Mouse (Mus musculus) small intestine, adult 2 months (tissue): ENCODE data around the gene Pik3r2. TPM values are rescaled to one million over a fixed set of nuclear protein-coding genes. Genes with fewer than 3 reads are reported as not detected.

ENCODE experiments used
- H3K27ac ChIP-seq: fragments of 200-500 bp; 2 replicates; pipeline ENCODE4 v1.5.1; 2012; ENCODE audit warnings: low read depth, low read length, control low read depth, inconsistent platforms; ENCODE audit not compliant: insufficient read depth
- H3K27me3 ChIP-seq: fragments of 200-500 bp; 2 replicates; pipeline ENCODE4 v1.6.1; 2012; ENCODE audit warnings: mild to moderate bottlenecking, moderate library complexity, low read length, inconsistent platforms; ENCODE audit not compliant: control insufficient read depth, insufficient read depth
- H3K36me3 ChIP-seq: fragments of 200-500 bp; 2 replicates; pipeline ENCODE4 v1.6.1; 2012; ENCODE audit warnings: mild to moderate bottlenecking, low read length, control low read depth, inconsistent platforms; ENCODE audit not compliant: control insufficient read depth, insufficient read depth
- H3K4me1 ChIP-seq: fragments of 200-500 bp; 2 replicates; pipeline ENCODE4 v1.6.1; 2012; ENCODE audit warnings: low read length, inconsistent platforms, mixed read lengths; ENCODE audit not compliant: control insufficient read depth, insufficient read depth, insufficient read length
- H3K4me3 ChIP-seq: fragments of 200-500 bp; 2 replicates; pipeline ENCODE4 v1.5.1; 2012; ENCODE audit warnings: low read depth, mild to moderate bottlenecking, control low read depth, inconsistent platforms, low read length, moderate library complexity
- CTCF ChIP-seq: fragments of 200-500 bp; IDR thresholded peaks from 2 replicates; pipeline ENCODE4 v1.5.1; 2012; ENCODE audit warnings: low read depth, mild to moderate bottlenecking, control low read depth, inconsistent platforms, low read length, moderate library complexity, mixed read lengths; ENCODE audit not compliant: insufficient replicate concordance, insufficient read length; ENCODE audit errors: extremely low read depth
- POLR2A ChIP-seq: fragments of 200-500 bp; IDR thresholded peaks from 2 replicates; pipeline ENCODE4 v1.6.1; 2012; ENCODE audit warnings: low read depth, mild to moderate bottlenecking, control low read depth, inconsistent platforms, low read length, moderate library complexity
- WGBS: fragments of 180-500 bp; shearing (Covaris S2); methylation state at CpG from one replicate; pipeline ENCODE4 v1.1.7; 2018; 5-methylcytosine and 5-hydroxymethylcytosine counted together
- polyA plus RNA-seq: library from polyadenylated mRNA; depleted of rRNA; stranded (reverse); fragments of >200 nt; gene quantifications from 2 replicates; pipeline ENCODE4 v1.2.3, GENCODE M21; 2012

Gene Pik3r2
- polyA plus RNA-seq, 1 experiment: 414 TPM

GRCm38 (mm10) chr8:70816679-70817078 lies 40.2 kb upstream of the Pik3r2 start:
- TF ChIP-seq POLR2A (no peak), CTCF (no peak)
- no peak overlapping the region for H3K27ac ChIP-seq
- H3K4me3 ChIP-seq: peak overlapping the region; percentile 17

DNA sequence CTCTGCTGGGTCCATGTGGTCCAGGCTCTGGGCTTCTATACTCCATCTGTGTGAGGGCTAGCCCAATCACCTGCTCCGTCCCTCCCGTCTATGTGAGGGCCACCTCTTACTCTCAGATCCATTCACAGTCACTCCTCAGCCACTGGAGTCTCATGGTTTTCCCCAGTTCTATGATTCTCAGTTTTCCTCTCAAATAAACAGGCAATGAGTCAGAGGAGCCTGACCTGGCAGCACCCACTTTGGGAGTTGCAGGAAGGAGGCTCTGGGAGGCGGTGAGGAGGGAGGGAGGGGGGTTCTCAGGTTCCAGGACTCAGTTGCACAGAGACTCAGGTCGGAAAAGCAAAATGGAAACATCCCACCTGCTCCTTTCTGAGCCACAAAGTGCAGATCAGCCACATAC lies 36.4 kb upstream of the Pik3r2 start:
- Histone ChIP-seq H3K36me3 (no peaks in the 10 kb centered on the region), H3K27me3 (no peaks in the 10 kb centered on the region), H3K4me1 (peaks cover 9% of the 10 kb centered on the region), H3K4me3 (no peak overlapping the region), H3K27ac (no peak overlapping the region)
- TF ChIP-seq CTCF: no peak
- 63% methylated on average over 4 of the region's 4 CpGs for WGBS

More at GRCm38 (mm10) chr8:70816679-70817078, 40.2 kb upstream of the Pik3r2 start:
- no peaks in the 10 kb centered on the region for H3K27me3 ChIP-seq
- peaks cover 16% of the 10 kb centered on the region for H3K4me1 ChIP-seq
- 13% methylated on average over 30 of the region's 30 CpGs for WGBS
- no peaks in the 10 kb centered on the region for H3K36me3 ChIP-seq

- H3K4me1 ChIP-seq: peaks cover 7% of the 10 kb centered on the region
These were observed 35.5 kb upstream of the Pik3r2 start for GRCm38 (mm10) chr8:70812055-70812454.

GRCm38 (mm10) chr8:70810962-70811680 lies 34.6 kb upstream of the Pik3r2 start:
- TF ChIP-seq POLR2A: no peak
- no peak for TF ChIP-seq CTCF
- Histone ChIP-seq H3K27ac (no peak overlapping the region), H3K27me3 (no peaks in the 10 kb centered on the region), H3K36me3 (no peaks in the 10 kb centered on the region), H3K4me1 (peaks cover 3% of the 10 kb centered on the region), H3K4me3 (peak overlapping the region; percentile 4; the same call in 1 of the 2 replicates)
- WGBS: 69% methylated on average over 20 of the region's 20 CpGs

More at GRCm38 (mm10) chr8:70812055-70812454, 35.5 kb upstream of the Pik3r2 start:
- WGBS: 63% methylated on average over 4 of the region's 4 CpGs
- Histone ChIP-seq H3K27me3 (no peaks in the 10 kb centered on the region), H3K4me3 (no peak overlapping the region), H3K36me3 (no peaks in the 10 kb centered on the region), H3K27ac (no peak overlapping the region)
- TF ChIP-seq POLR2A (no peak), CTCF (no peak)

DNA sequence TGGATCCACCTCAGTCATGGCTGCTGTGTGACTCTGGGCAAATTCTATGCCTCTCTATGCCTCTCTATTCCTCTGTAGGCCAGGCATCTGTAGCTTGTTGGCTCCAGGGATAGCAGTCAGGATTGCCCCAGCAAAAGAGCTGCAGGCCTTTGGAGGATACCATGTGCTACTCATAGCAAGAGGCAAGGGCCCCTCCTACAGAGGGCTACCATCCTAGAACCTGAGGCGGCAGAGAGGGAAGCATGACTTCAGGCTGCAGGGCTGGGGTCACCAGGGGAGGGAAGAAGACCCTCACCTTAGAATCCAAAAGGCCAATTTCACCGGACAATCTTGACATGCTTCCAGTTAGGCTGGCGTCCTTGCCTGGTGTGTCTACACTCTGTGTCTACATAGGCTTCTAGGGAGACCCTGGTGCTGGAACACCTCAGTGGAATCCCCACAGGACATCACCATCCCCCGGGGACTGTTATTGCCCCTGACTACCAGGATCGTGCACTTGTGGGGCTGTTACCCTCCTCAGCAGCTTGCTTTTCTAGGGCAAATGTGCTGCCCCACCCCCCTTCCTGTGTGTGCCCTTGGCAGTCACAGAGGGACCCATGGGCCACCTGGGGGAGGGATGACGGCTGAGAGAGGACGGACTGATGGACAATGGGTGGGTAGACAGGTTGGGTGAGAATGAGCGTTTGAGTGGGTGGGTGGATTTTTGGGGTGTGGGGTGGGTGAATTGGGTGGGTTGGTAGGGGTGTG lies 32.6 kb upstream of the Pik3r2 start:
- peaks cover 7% of the 10 kb centered on the region for H3K4me1 ChIP-seq
- H3K36me3 ChIP-seq: no peaks in the 10 kb centered on the region
- 85% methylated on average over 8 of the region's 8 CpGs for WGBS
- no peak for TF ChIP-seq CTCF
- no peak for TF ChIP-seq POLR2A
- H3K27me3 ChIP-seq: peaks cover 4% of the 10 kb centered on the region; the same call in 1 of the 2 replicates
- H3K4me3 ChIP-seq: peak overlapping the region; percentile 53
- H3K27ac ChIP-seq: no peak overlapping the region

DNA sequence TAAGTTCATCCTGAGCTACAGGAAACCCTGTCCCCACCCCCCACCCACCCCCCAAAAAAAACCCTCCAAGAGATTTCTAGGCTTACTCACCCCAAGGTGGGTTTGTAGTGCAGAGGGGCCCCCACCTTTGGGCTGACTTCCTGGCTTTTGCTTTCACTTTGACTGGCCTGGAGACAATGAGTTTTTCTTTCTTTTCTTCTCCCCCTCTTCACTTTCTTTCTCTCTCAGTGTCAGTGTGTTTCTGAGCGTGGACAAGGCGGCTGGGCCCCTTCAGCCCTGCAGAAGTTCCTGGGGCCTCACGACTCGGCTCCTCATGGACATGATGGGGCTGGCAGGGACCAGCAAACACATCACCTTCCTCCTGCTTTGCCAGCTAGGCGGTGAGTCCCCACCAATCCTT lies 31.7 kb upstream of the Pik3r2 start, which contains the start of gene Il12rb1:
TSS of gene Il12rb1 (plus strand) at position 211 of the 400 bp plus-strand sequence.
- Histone ChIP-seq H3K4me1 (peaks cover 14% of the 10 kb centered on the region), H3K27me3 (peaks cover 12% of the 10 kb centered on the region; the same call in 1 of the 2 replicates), H3K27ac (no peak within 1 kb of the TSS), H3K4me3 (peak within 1 kb of the TSS; percentile 53), H3K36me3 (no peaks in the 10 kb centered on the region)
- WGBS: 63% methylated on average over 5 of the region's 5 CpGs
- TF ChIP-seq POLR2A (no peak), CTCF (no peak)

DNA sequence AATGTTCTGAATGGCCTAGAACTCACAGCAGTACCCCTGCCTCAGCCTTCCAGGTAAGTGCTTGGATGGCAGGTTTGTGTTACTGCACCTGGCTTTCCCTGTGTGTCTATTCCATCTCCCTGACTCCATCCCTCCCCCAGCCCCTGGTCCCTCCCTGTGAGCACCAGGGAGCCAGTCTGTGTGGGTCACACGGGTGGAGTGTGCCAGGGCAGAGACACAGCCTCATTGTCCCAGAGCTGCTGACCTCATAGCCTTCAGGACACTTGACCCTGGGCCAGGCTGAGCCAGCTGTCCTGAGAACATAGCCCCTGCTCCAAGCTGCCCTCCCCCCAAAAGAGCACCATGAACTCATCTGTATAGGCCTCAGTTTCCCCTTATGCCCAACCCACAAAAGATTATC lies 30.8 kb upstream of the Pik3r2 start:
- Histone ChIP-seq H3K27ac (no peak overlapping the region), H3K4me3 (no peak overlapping the region), H3K36me3 (no peaks in the 10 kb centered on the region), H3K4me1 (peaks cover 15% of the 10 kb centered on the region), H3K27me3 (peaks cover 12% of the 10 kb centered on the region; the same call in 1 of the 2 replicates)
- TF ChIP-seq POLR2A (no peak), CTCF (no peak)
- WGBS: 65% methylated on average over 1 of the region's 1 CpGs

DNA sequence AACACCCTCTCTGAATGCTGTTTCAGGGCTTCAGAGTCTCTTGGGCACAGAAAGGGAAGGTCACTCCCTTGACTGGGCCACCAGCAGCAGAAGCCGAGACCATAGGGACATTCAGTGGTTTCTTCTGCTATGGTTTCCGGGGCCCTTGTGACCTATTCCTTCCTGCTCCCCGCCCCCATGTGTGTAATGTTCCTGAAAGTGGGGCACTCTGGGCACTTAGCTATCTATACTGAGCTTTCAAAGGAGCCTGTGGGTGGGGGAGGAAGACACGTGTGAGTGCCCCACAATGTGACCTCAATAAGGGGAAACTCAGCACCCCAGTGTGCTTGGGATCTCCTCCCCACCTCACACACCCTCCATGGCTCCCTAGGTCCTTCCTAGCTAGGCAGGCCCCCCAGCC lies 30.0 kb upstream of the Pik3r2 start:
- Histone ChIP-seq H3K27ac (peak overlapping the region; percentile 48; the same call in 1 of the 2 replicates), H3K36me3 (no peaks in the 10 kb centered on the region), H3K4me1 (peaks cover 17% of the 10 kb centered on the region), H3K4me3 (no peak overlapping the region), H3K27me3 (peaks cover 12% of the 10 kb centered on the region; the same call in 1 of the 2 replicates)
- no peak for TF ChIP-seq CTCF
- no peak for TF ChIP-seq POLR2A
- 72% methylated on average over 4 of the region's 4 CpGs for WGBS
